Comparison of ENCODE assay signal across 9 mouse cellular contexts in the genomic region with DNA sequence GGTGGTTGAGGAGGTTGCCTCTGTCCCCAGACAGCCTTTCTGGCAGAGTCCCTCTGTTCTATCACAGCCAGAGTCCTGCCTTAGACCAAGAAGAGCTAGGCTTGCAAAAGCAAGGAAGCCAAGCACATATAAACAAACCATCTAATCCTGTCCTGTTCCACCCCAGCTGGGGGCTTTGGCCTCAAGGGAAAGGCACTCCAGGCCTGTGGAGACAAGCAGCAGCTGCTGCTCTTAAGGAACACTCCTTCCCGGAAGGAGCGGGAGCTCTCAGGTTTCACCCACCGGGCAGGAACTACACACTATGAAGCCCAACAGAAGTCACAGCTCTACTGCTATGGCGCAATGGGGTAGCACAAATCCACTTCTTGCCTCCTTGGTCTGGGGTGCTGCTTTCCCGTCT.
DNase-seq lines count a peak whose midpoint lies in the region; ATAC-seq and TF ChIP-seq lines count a peak whose summit lies in the region.
"Had no signal": no experiment of that assay in that cellular context is flagged by ENCODE, and none has a peak within 500 bp of the region (broad histone marks: within the 10 kb centered on the region; RNA-seq: fewer than 3 reads in every experiment).

No protein-coding gene starts in this region.

- no peak for DNase-seq in heart, postnatal 0 days (ENCODE audit: low spot score)
- DNase-seq in heart, postnatal 25 days (ENCODE audit: low spot score), result no peak
- peak; percentile 36 for DNase-seq in kidney, postnatal 14 days
- peak; percentile 42 for DNase-seq in neural tube, embryonic 10.5 days (ENCODE audit: extremely low spot score, low spot score)
- DNase-seq in cerebellum, postnatal 36 days, result no peak
- no peak for DNase-seq in left cerebral cortex, postnatal 4 days
- DNase-seq in right cerebral cortex, adult 18-20 months, result no peak

- H3K27me3 ChIP-seq in heart, postnatal 0 days (ENCODE audit: control insufficient read depth, insufficient read depth, low read length), result no peaks in the 10 kb centered on the region
- H3K27me3 ChIP-seq in embryonic facial prominence, embryonic 15.5 days, result no peaks in the 10 kb centered on the region

- 62% methylated on average over 5 of the region's 5 CpGs for WGBS in heart, postnatal 0 days
- whole genome bisulfite sequencing in embryonic facial prominence, embryonic 15.5 days, result 25% methylated on average over 5 of the region's 5 CpGs

- no peaks in the 10 kb centered on the region for H3K36me3 ChIP-seq in heart, postnatal 0 days (replicated peaks; ENCODE audit: control insufficient read depth, insufficient read depth, low read length)
- no peaks in the 10 kb centered on the region for H3K36me3 ChIP-seq in embryonic facial prominence, embryonic 15.5 days

- H3K9ac ChIP-seq in heart, postnatal 0 days (replicated peaks; ENCODE audit: low read depth, low read length), result no peak overlapping the region
- no peak overlapping the region for H3K9ac ChIP-seq in embryonic facial prominence, embryonic 15.5 days

- H3K9me3 ChIP-seq in heart, postnatal 0 days (replicated peaks; ENCODE audit: control insufficient read depth, low read length), result no peaks in the 10 kb centered on the region
- no peaks in the 10 kb centered on the region for H3K9me3 ChIP-seq in embryonic facial prominence, embryonic 15.5 days (replicated peaks)

- no peak for TF ChIP-seq CTCF in heart, postnatal 0 days (IDR thresholded peaks at IDR 0.05; ENCODE audit: low read depth)

- no peak overlapping the region for H3K27ac ChIP-seq in heart, postnatal 0 days (ENCODE audit: low read depth)
- H3K27ac ChIP-seq in embryonic facial prominence, embryonic 15.5 days (replicated peaks), result peak overlapping the region; percentile 69
- H3K27ac ChIP-seq: macrophage had no signal

- H3K4me1 ChIP-seq in heart, postnatal 0 days (ENCODE audit: control insufficient read depth, insufficient read depth), result no peaks in the 10 kb centered on the region
- peaks cover 25% of the 10 kb centered on the region for H3K4me1 ChIP-seq in embryonic facial prominence, embryonic 15.5 days

- no peak for TF ChIP-seq EP300 in heart, postnatal 0 days (IDR thresholded peaks at IDR 0.05; ENCODE audit: low read depth)

- intact Hi-C loops in heart, postnatal 25 days (cut with DNase I), result loop anchor here (1.0 to 5.0 kb wide), 3 partner anchors 54 to 313 kb away; a partner anchor contains a TSS
- intact Hi-C loops in left cerebral cortex, postnatal 4 days (cut with DNase I), result loop anchor here (5.0 kb wide), 1 partner anchor 50 kb away; no protein-coding TSS in a partner anchor

- H3K4me2 ChIP-seq in heart, postnatal 0 days (ENCODE audit: low read depth, low read length), result no peak overlapping the region
- H3K4me2 ChIP-seq in embryonic facial prominence, embryonic 15.5 days (replicated peaks), result 0 out of 2 replicates have a peak overlapping the region, but pooled peaks have one; percentile 35

- peak; percentile 13; the same call in 1 of the 2 replicates for ATAC-seq in heart, postnatal 0 days (ENCODE audit: insufficient read depth, low read depth)
- peak; percentile 77 for ATAC-seq in embryonic facial prominence, embryonic 15.5 days (ENCODE audit: insufficient number of reproducible peaks, low FRiP score, low TSS enrichment, low read depth)

- H3K4me3 ChIP-seq in heart, postnatal 0 days (ENCODE audit: low read depth, low read length), result no peak overlapping the region
- H3K4me3 ChIP-seq in embryonic facial prominence, embryonic 15.5 days (replicated peaks), result no peak overlapping the region

Comparison
In these comparisons a context has a peak if more than half of its experiments do, and no peak if none do; other contexts are left out.
1. DNase-seq: peak in kidney, postnatal 14 days (single experiment) and neural tube, embryonic 10.5 days (single experiment); none in heart, postnatal 0 days (single experiment), heart, postnatal 25 days (single experiment), cerebellum, postnatal 36 days (0 of 2), left cerebral cortex, postnatal 4 days (single experiment) and right cerebral cortex, adult 18-20 months (single experiment).